ENCODE assay signal across 22 mouse cellular contexts in the genomic region with DNA sequence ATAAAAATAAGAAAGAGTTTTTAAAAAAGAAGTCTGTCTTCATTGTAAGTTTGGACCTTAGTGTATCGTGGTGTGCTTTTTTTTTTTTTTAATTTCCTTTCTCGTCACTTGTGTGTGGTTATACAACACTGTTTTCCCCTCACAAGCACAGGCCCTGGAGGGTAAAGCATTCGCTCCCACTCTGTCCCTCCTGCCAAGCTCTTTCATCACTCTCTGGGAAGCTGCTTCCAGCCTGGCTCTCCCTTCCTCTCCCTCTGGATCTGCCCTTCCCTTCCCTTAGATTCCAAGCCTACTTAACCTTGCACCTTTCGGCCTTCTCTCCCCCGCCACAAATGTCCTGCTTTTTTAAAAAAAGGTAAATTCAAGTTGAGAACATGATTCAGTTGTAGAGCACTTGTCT.
"Had no signal": no experiment of that assay in that cellular context is flagged by ENCODE, and none has a peak within 500 bp of the region (broad histone marks: within the 10 kb centered on the region; RNA-seq: fewer than 3 reads in every experiment).

No protein-coding gene starts in this region.

- ATAC-seq: intestine, embryonic 15.5 days; liver, postnatal 0 days; midbrain, embryonic 13.5 days; midbrain, embryonic 16.5 days had no signal

- H3K27ac ChIP-seq: intestine, embryonic 15.5 days; kidney, embryonic 15.5 days; limb, embryonic 12.5 days; limb, embryonic 15.5 days; liver, embryonic 14.5 days; lung, embryonic 15.5 days; midbrain, embryonic 10.5 days; midbrain, embryonic 13.5 days; neural tube, embryonic 13.5 days had no signal

- H3K9me3 ChIP-seq: intestine, embryonic 15.5 days; limb, embryonic 12.5 days; limb, embryonic 15.5 days; lung, embryonic 15.5 days had no signal

- H3K4me1 ChIP-seq: intestine, embryonic 15.5 days; kidney, embryonic 15.5 days; limb, embryonic 12.5 days; limb, embryonic 15.5 days; lung, embryonic 15.5 days; midbrain, embryonic 10.5 days; midbrain, embryonic 13.5 days; neural tube, embryonic 13.5 days had no signal

- H3K4me3 ChIP-seq: intestine, embryonic 15.5 days; kidney, embryonic 15.5 days; limb, embryonic 12.5 days; limb, embryonic 15.5 days; lung, embryonic 15.5 days; megakaryocyte, embryonic 14.5 days; midbrain, embryonic 10.5 days; midbrain, embryonic 13.5 days; myocyte; neural tube, embryonic 13.5 days had no signal

- DNase-seq: kidney, adult 11 months; kidney, adult 8-10 months; kidney, postnatal 10 days; kidney, postnatal 36 days; layer of hippocampus, adult 9-11 months; left cerebral cortex, postnatal 4 days; liver, postnatal 0 days; thymus, adult 18-20 months; thymus, postnatal 36 days had no signal

- H3K27me3 ChIP-seq: intestine, embryonic 15.5 days; kidney, embryonic 15.5 days; limb, embryonic 12.5 days; limb, embryonic 15.5 days; lung, embryonic 15.5 days; midbrain, embryonic 13.5 days; neural tube, embryonic 13.5 days had no signal

- H3K36me3 ChIP-seq: intestine, embryonic 15.5 days; limb, embryonic 12.5 days; limb, embryonic 15.5 days; lung, embryonic 15.5 days; midbrain, embryonic 10.5 days; midbrain, embryonic 13.5 days had no signal

- H3K4me2 ChIP-seq: intestine, embryonic 15.5 days; kidney, embryonic 15.5 days; limb, embryonic 12.5 days; limb, embryonic 15.5 days; liver, embryonic 11.5 days; lung, embryonic 15.5 days; midbrain, embryonic 13.5 days; neural tube, embryonic 13.5 days had no signal

- H3K9ac ChIP-seq: intestine, embryonic 15.5 days; kidney, embryonic 15.5 days; limb, embryonic 12.5 days; limb, embryonic 15.5 days; liver, embryonic 14.5 days; liver, postnatal 0 days; lung, embryonic 15.5 days; midbrain, embryonic 13.5 days; neural tube, embryonic 13.5 days had no signal
